Mouse (Mus musculus) embryonic stem cell, embryonic (primary cell): ENCODE measurements at regions not wholly inside any gene's neighbourhood (a gene's known extent, or its start where the extent isn't known, plus 50 kb on each side); places are given as distances from the start of the nearest gene placed in this dataset.

ENCODE experiments used
- CTCF ChIA-PET, 4 experiments: fragments of 300-600 bp in 2 of 4; fragments of 350-600 bp in 2 of 4; sonication (Branson Sonifier 250); formaldehyde crosslinking; loops; one replicate each; lab custom pipeline; 2022; ENCODE audit warnings: inconsistent platforms in 2 of 4; lab: Charles Lee
- POLR2A ChIA-PET, 4 experiments: fragments of 300-600 bp in 2 of 4; fragments of 350-600 bp in 2 of 4; sonication (Branson Sonifier 250); formaldehyde crosslinking; loops; one replicate each; lab custom pipeline; 2022; ENCODE audit warnings: antibody characterized with exemption in 4 of 4, inconsistent platforms in 1 of 4; lab: Charles Lee

DNA sequence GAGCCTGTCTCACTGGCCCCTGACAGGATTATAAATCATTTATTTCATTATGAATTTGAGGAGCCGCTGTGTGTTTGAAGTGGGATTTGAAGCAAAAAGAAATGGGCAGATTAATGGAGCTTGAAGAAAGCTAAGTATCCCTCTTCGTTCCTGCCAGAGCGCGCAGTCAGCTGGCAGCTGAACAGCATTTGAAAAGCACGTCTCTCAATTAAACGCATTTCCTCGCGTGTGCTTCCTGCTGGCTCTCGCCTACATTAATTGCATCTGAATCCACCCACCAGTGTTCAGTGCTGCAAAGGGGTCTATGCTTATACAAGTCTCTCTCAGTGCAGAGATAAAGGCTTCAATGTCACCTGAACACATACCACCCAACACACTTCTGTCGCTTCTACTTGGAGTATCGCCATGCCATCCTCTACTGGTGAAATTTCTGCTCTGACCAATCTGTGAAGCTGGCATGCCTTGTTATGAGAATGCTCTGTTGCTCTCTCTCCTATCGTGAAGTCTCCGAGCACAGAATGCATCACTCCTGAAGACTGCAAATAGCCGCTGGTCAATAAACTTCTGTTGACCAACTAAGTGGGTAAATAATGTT is 235.3 kb downstream of the Mycn start:
- CTCF ChIA-PET: interaction anchor here in 2 of 4 experiments (0.6 kb wide), 2 partner anchors 382 to 474 kb away, joined by 3 read pairs; no protein-coding TSS in a partner anchor
- POLR2A ChIA-PET: no interaction called here

- ChIA-PET POLR2A (no interaction called here), CTCF (interaction anchor here in 1 of 4 experiments (1.0 kb wide), 1 partner anchor 79 kb away, joined by 3 read pairs; no protein-coding TSS in a partner anchor)
These were observed 240.0 kb downstream of the Mycn start for GRCm38 (mm10) chr12:12701735-12702134.

DNA sequence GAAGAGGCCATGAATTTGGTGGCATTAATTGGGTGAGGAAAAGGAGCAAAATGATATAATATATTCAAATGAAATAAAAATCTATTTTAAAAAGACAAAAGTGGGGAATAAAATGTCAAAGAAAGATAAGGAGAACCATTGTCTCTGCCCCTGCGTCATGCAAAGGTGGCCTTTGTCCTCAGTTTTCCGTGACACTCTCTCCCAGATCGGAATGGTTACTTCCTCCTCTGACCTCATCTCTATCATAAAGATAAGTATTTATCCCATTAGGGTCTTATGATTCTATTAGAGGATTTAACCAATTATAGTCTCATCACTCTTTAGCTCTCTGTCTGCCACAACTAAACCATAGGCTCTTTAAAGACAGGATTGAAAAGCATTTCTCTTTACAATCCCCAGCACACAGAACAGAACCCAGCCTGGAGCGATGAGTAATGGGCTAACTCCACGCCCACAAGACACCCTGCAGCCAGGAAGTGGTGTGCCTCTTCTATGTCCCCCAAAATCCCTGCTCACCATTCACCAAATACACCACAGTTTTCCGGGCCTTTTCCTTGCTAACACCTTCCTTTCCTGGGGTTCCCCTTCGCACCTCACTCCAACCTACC is 240.6 kb downstream of the Mycn start:
- ChIA-PET CTCF (no interaction called here), POLR2A (no interaction called here)

DNA sequence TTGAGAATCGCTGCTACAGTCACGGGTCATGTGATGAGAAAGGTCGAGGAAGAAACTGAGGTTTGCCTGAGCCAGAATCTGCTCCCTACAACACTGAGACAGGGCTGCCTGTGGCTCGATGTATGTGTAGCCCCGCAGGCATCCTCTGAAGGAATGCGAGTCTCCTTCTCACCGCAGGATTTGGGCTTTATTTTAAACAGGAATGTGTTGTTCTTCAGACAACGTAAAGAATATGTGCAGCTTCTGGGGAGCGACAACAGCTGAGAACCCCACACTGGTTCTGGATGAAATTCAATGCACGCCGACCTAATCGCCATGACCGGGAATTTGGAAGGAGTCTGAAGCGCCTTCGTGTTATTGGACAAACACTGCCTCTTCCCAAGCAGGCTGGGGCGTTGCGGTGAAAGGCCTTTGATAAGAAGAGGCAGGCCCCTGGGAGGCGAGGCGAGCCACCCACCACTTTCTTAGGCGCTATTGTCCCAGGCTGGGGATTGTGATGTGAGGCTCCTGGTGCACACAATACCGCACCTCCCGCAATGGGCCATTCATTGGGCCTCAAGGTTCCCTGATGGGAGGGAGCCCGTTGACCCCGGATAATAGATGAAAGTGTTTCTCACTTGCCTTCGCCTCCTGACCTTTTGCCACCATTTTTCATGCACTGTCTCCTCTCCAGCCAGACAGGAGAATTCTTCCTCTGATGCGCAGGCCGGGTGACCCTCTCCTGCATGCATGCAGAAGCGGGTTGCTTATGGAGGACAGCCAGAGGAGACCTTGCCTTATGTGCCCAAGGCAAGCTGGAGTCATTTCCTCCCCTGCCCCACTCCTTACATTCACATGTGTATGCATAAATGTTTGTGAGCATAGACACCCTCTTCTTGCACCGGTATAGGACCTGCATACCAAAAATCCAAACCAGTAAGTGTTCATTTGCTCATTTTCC is 247.6 kb downstream of the Mycn start:
- ChIA-PET POLR2A (no interaction called here), CTCF (no interaction called here)

DNA sequence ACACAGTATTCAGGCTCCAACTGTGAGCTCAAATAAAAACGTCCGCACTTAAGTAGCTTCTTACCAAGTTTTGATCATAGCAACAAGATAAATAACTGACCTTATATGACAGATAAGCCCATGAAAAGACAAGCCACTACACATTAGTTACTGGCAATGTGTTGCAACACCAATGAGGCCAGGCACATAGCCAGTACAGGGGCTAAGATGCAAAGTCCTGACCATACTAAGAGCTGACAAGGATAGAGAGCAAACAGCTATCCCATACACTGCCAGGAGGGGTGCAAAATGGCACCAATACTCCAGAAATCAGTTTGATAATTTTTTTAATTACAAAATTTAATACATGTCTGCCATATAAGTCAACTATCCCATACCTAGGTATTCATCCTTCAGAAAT is 254.3 kb downstream of the Mycn start:
- ChIA-PET POLR2A (no interaction called here), CTCF (no interaction called here)

GRCm38 (mm10) chr12:12685217-12685522 is 256.5 kb downstream of the Mycn start:
- POLR2A ChIA-PET: interaction anchor here in 2 of 4 experiments (0.7 to 0.9 kb wide), 4 partner anchors 15 to 251 kb away, joined by 3 to 6 read pairs (median 3); no protein-coding TSS in a partner anchor

DNA sequence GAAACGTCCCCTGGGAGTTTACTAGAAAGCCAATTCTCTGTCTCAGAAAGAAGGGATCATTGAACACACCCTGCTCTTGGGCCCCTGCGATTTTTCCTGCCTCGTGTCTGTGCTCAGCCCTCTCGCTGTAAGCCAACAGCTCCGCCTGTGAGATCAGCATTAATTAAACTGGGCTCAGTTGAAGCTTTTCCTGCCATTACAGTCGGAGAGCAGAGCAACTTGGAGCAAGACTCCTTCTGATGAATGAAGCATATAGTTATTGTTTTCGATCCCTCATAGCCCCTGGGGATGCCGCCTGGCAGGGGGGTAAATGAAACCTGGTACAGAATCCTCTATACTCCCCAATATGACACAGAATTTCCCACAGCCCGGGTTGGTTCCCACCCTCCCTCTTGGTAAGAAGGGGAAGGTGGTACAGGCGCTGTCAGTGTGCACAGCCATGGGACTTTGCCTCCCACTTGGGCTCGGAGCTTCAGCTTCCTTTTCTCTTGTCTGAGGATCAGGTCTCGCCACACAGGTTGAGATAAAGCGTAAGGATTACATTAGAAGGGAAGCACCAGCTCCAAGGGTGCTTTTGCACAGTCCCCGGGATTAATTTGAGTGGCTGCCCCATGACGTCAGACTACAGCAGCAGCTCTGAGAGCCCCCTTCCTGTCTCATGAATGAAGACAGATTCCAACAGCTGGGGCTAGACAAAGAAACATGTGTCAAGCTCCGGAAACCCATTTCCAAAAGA is 257.1 kb downstream of the Mycn start:
- POLR2A ChIA-PET: interaction anchor here (0.5 to 0.9 kb wide), 6 partner anchors 104 to 313 kb away, joined by 3 to 8 read pairs (median 3); no protein-coding TSS in a partner anchor
- CTCF ChIA-PET: no interaction called here

More at GRCm38 (mm10) chr12:12685217-12685522, 256.5 kb downstream of the Mycn start:
- CTCF ChIA-PET: no interaction called here

GRCm38 (mm10) chr12:12683733-12684470 is 257.8 kb downstream of the Mycn start:
- CTCF ChIA-PET: no interaction called here
- POLR2A ChIA-PET: interaction anchor here in 3 of 4 experiments (0.5 to 1.0 kb wide), 4 partner anchors 30 to 314 kb away, joined by 3 to 8 read pairs (median 4); no protein-coding TSS in a partner anchor

- POLR2A ChIA-PET: interaction anchor here in 2 of 4 experiments (0.6 to 1.3 kb wide), 4 partner anchors 27 to 213 kb away, joined by 3 to 8 read pairs (median 3); no protein-coding TSS in a partner anchor
These were observed 260.6 kb downstream of the Mycn start for GRCm38 (mm10) chr12:12681101-12681500.

DNA sequence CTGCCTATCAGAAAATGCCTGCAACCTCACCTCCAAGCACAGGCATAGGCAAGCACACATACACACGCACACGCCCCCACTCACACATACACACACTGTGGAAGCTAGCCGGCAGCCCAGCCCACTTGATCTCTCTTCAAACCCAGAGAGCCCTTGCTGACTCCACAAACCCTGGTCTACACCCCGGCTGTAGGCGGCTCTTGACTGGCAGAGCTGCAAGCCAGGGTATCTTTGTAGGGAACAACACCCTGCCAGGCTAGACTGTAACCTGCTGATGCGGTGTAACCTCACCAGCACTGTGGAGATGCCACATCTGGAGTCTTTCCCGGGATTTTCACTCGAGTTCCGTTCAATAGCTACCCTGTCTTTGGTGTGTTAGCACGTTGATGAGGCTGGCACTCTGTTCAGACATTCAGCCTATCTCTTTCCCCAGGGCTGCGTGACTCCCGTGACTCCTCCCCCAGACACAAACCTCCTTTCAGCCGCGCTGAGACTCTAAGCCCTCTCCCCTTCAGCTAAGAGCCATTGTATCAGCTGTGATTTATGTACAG is 261.3 kb downstream of the Mycn start:
- ChIA-PET CTCF (interaction anchor here in 2 of 4 experiments (0.7 kb wide), 2 partner anchors 264 to 390 kb away, joined by 3 read pairs; no protein-coding TSS in a partner anchor), POLR2A (interaction anchor here in 3 of 4 experiments (0.6 to 1.3 kb wide), 5 partner anchors 27 to 542 kb away, joined by 3 to 8 read pairs (median 3); no protein-coding TSS in a partner anchor)

More at GRCm38 (mm10) chr12:12681101-12681500, 260.6 kb downstream of the Mycn start:
- CTCF ChIA-PET: interaction anchor here in 1 of 4 experiments (0.7 kb wide), 1 partner anchor 265 kb away, joined by 3 read pairs; no protein-coding TSS in a partner anchor

DNA sequence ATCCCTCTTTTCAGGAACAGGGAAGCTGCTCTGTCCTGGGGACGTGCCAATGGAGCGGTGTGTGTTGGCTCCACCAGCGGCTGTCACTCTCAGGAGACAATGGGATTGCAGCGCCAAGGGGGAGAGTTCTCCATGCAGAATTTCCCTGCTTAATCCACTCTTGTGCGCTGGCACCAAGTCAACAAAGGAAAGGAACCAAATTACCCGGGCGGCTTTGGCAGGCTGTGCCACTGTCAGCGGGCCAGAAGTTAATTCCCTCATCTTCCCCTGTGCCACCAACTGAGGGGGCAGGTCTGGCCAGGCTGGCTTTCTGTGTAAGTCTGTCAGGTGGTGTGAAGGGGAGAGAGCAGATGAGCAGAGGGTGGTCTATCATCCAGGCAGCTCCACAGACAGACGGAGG is 265.0 kb downstream of the Mycn start:
- ChIA-PET POLR2A (no interaction called here), CTCF (interaction anchor here in 1 of 4 experiments (0.7 kb wide), 1 partner anchor 270 kb away, joined by 3 read pairs; no protein-coding TSS in a partner anchor)

GRCm38 (mm10) chr12:12669931-12670330 is 271.8 kb downstream of the Mycn start:
- POLR2A ChIA-PET: interaction anchor here in 1 of 4 experiments (0.6 kb wide), 1 partner anchor 83 kb away, joined by 3 read pairs; no protein-coding TSS in a partner anchor
- CTCF ChIA-PET: interaction anchor here in 1 of 4 experiments (0.6 kb wide), 1 partner anchor 9 kb away, joined by 3 read pairs; no protein-coding TSS in a partner anchor

DNA sequence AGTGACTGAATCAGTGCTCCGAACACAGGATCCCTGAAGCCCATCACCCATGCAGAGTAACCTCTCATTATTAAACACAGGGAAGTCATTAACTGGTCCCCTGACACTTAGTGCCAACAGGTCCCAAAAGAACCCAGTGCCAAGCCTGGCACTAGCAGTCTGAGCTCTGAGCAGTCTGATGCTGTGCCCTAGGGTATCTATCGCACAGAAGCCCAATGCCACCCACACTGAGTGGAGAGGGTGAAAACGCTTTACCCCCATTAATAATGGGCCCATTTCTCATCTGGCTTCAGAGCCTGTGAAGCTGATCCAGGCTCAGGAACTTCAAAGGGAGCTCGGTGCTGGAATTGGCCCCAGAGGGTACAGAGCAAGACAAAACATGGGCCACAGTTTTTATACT is 272.8 kb downstream of the Mycn start:
- ChIA-PET CTCF (no interaction called here), POLR2A (no interaction called here)

DNA sequence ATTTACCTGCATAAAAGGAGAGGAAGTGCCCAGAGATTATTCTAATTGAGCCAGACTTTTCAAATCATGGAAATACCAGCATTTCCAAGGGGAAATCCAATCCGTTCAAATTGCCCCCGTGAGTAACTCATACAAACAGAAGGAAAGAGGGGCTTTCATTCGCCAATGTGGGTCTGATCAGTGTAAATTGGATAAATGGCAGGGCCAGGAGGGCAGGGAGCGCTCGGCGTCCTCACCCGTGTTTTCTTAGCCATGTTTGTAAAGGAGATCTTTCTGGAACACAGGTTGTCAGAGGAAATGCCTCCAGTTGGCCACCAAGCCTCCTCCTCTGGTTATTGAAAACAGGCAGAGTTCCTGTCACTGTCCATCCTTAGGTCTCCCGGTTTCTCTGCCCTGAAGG is 286.1 kb downstream of the Mycn start:
- ChIA-PET POLR2A (no interaction called here), CTCF (no interaction called here)

DNA sequence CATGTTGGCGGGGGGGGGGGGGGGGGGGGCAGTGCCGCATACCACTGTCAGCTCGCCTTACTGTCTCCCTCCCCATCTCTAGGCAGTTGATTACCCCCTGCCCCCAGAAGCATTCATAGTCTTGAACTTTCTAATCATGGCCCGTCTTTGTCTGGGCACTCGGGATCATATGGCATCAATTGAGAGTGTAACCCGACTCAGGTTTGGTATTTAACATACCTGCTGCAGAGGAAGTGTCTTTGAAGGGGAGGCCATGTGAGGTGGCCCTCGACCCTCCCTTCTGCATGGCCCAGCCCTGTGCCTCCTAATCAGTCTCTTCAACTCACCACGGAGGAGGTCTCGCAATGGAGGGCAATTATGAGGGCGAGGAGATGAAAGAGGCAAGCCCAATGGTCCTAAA is 286.5 kb downstream of the Mycn start:
- CTCF ChIA-PET: no interaction called here

DNA sequence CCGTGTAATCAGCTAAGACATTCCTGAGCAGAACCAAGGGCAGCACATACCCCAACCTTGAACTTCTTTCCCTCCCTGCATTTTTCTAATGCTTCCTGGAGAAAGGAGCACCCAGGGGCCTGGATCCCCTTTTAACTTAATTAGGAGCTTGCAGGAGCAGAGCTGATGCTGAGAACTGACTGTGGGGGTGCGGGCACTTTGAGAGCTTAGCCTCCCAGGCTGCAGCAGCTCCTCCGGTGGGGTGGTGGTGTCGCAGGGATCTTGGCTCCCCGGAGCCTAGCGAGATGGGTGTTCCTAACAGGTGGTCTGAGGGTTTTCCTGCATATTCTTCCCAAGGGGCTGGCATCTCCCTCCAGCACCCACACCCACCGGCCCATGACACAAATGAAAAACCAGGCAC is 289.4 kb downstream of the Mycn start:
- CTCF ChIA-PET: interaction anchor here in 3 of 4 experiments (0.5 to 2.8 kb wide), 8 partner anchors 20 to 329 kb away, joined by 3 to 12 read pairs (median 4); partner anchors contain the start of gene Mycn (in 1 of the 3)
- POLR2A ChIA-PET: interaction anchor here in 2 of 4 experiments (1.1 to 1.9 kb wide), 5 partner anchors 13 to 289 kb away, joined by 3 to 5 read pairs (median 4); partner anchors contain the start of gene Mycn (in 2 of the 2)

More for the DNA sequence above, 286.5 kb downstream of the Mycn start:
- POLR2A ChIA-PET: no interaction called here

GRCm38 (mm10) chr12:12650309-12650708 is 291.4 kb downstream of the Mycn start:
- POLR2A ChIA-PET: no interaction called here
- CTCF ChIA-PET: interaction anchor here in 1 of 4 experiments (1.1 kb wide), 1 partner anchor 27 kb away, joined by 4 read pairs; no protein-coding TSS in a partner anchor
